14 mouse cellular contexts compared by ENCODE assay signal in the genomic region with DNA sequence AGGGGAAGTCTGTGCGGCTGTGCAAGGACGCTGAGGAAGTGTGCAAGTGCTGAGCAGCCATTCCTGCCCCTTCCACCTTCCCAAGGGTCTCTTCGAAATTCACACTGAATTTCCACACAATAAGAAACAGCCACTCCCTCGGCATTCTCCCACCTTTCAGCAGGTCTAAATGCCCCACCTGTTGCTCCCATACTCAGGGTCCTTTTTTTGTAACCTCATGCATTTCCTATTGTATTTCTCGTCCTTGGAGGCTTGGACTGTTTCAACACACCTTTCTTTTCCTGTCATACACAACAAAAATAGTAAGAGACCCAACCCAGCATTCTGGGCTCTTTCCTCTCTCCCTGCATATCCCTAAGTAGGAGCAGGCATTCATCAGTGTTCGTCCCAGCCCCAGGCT.
"Had no signal": no experiment of that assay in that cellular context is flagged by ENCODE, and none has a peak within 500 bp of the region (broad histone marks: within the 10 kb centered on the region; RNA-seq: fewer than 3 reads in every experiment).

No protein-coding gene starts in this region.

- DNase-seq: kidney, adult 9 months; kidney, postnatal 36 days; left cerebral cortex, postnatal 4 days; lung, embryonic 14.5 days; lung, postnatal 10 days; lung, postnatal 4 days; right cerebral cortex, postnatal 25 days; thymus, adult 18-20 months; thymus, postnatal 25 days had no signal

- H3K9ac ChIP-seq: limb, embryonic 13.5 days; liver, embryonic 15.5 days; lung, embryonic 14.5 days; midbrain, embryonic 13.5 days had no signal

- H3K27ac ChIP-seq: kidney, postnatal 0 days; limb, embryonic 13.5 days; liver, embryonic 15.5 days; midbrain, embryonic 13.5 days; stomach, postnatal 0 days had no signal

- H3K4me2 ChIP-seq: limb, embryonic 13.5 days; liver, embryonic 15.5 days; lung, embryonic 14.5 days; midbrain, embryonic 13.5 days had no signal

- H3K4me3 ChIP-seq: limb, embryonic 13.5 days; liver, embryonic 15.5 days; midbrain, embryonic 13.5 days had no signal

- ATAC-seq: midbrain, embryonic 13.5 days had no signal

- H3K27me3 ChIP-seq: limb, embryonic 13.5 days; midbrain, embryonic 13.5 days had no signal

- H3K36me3 ChIP-seq: limb, embryonic 13.5 days; liver, embryonic 15.5 days; midbrain, embryonic 13.5 days had no signal

- H3K9me3 ChIP-seq: limb, embryonic 13.5 days; liver, embryonic 15.5 days; midbrain, embryonic 13.5 days had no signal
